Mouse (Mus musculus) olfactory bulb, adult 2 months (tissue): ENCODE data around the gene Aim2. TPM values are rescaled to one million over a fixed set of nuclear protein-coding genes. Genes with fewer than 3 reads are reported as not detected.

Experiments used
- H3K27ac ChIP-seq: fragments of 200-500 bp; 2 replicates; pipeline ENCODE4 v1.5.1; 2012; ENCODE audit warnings: low read depth, low read length; ENCODE audit not compliant: insufficient read depth
- H3K4me1 ChIP-seq: fragments of 200-500 bp; 2 replicates; pipeline ENCODE4 v1.6.1; 2012; ENCODE audit warnings: low read length; ENCODE audit not compliant: control insufficient read depth, insufficient read depth
- H3K4me3 ChIP-seq: fragments of 200-500 bp; 2 replicates; pipeline ENCODE4 v1.5.1; 2012; ENCODE audit warnings: mild to moderate bottlenecking, low read depth, low read length, moderate library complexity; ENCODE audit not compliant: insufficient read depth
- CTCF ChIP-seq: fragments of 200-500 bp; IDR thresholded peaks from 2 replicates; pipeline ENCODE4 v1.5.1; 2012; ENCODE audit warnings: low read depth, mild to moderate bottlenecking, low read length, moderate library complexity; ENCODE audit not compliant: insufficient read depth
- POLR2A ChIP-seq: fragments of 200-500 bp; IDR thresholded peaks from 2 replicates; pipeline ENCODE4 v1.6.1; 2012; ENCODE audit warnings: mild to moderate bottlenecking, low read depth, low read length, moderate library complexity; ENCODE audit not compliant: insufficient read depth
- WGBS: fragments of 180-500 bp; shearing (Covaris S2); methylation state at CpG from one replicate; pipeline ENCODE4 v1.1.7; 2018; 5-methylcytosine and 5-hydroxymethylcytosine counted together
- polyA plus RNA-seq: library from polyadenylated mRNA; stranded (reverse); fragments of >200 nt; gene quantifications from 2 replicates; pipeline ENCODE4 v1.2.4, GENCODE M21; 2012; ENCODE audit warnings: low replicate concordance; ENCODE audit not compliant: missing spikeins, insufficient read depth, insufficient read length

The Aim2 gene
- polyA plus RNA-seq, 1 experiment, result not detected

- WGBS, result 88% methylated on average over 5 of the region's 5 CpGs
Observed at GRCm38 (mm10) chr1:173404696-173405309, 54.1 kb downstream of the Aim2 start.

DNA sequence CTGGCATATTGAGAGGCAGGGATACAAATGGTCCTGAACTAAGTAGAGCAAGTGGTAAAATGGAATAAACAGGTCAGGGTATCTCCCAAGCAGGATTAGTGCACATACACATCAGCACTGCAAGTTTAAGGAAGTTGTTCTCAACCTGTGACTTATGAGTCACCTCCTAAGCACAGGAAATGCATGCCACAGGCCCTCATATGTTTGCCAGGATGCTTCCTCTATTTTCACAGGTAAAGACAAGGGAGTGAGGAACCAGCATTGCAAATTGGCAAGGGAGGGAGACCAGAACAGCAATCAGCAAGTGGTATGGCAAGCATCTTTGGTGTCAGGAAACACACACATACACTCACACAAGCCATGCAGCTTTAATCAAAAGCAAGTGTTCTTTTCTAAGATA, 58.4 kb downstream of the Aim2 start:
- H3K27ac ChIP-seq, result no peak overlapping the region
- H3K4me1 ChIP-seq, result no peaks in the 10 kb centered on the region
- TF ChIP-seq POLR2A, result no peak
- TF ChIP-seq CTCF, result no peak
- no peak overlapping the region for H3K4me3 ChIP-seq

More at GRCm38 (mm10) chr1:173404696-173405309, 54.1 kb downstream of the Aim2 start:
- no peaks in the 10 kb centered on the region for H3K4me1 ChIP-seq
- TF ChIP-seq POLR2A (no peak), CTCF (no peak)
- no peak overlapping the region for H3K27ac ChIP-seq
- no peak overlapping the region for H3K4me3 ChIP-seq

- Histone ChIP-seq H3K4me3 (no peak overlapping the region), H3K27ac (no peak overlapping the region), H3K4me1 (no peaks in the 10 kb centered on the region)
- TF ChIP-seq POLR2A (no peak), CTCF (no peak)
- 53% methylated on average over 4 of the region's 4 CpGs for WGBS
Observed at GRCm38 (mm10) chr1:173411863-173412262, 61.2 kb downstream of the Aim2 start.

- WGBS, result 49% methylated on average over 3 of the region's 3 CpGs
- H3K4me1 ChIP-seq, result no peaks in the 10 kb centered on the region
Observed at GRCm38 (mm10) chr1:173414631-173415030, 64.0 kb downstream of the Aim2 start.

DNA sequence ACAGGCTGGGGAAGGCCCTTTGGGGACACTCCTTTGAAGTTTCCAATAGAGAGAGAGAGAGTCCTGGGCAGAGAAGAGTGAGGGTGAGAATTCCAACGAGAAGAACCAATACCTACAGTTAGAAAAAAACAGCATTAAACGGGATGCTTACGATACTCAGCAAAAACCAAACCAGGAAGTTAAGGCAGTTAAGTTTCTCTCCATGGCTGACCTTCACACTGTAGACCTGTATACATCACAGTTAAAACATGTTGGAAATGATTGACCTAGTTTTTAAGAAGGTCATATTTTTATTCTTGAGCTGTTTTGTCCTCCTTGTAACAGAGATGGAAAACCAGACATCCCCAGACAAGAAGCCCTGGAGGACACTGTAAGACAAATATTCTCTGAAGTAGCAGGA, 67.8 kb downstream of the Aim2 start:
- H3K4me3 ChIP-seq, result no peak overlapping the region
- H3K27ac ChIP-seq, result no peak overlapping the region
- no peaks in the 10 kb centered on the region for H3K4me1 ChIP-seq
- 87% methylated on average over 3 of the region's 3 CpGs for WGBS
- TF ChIP-seq POLR2A (no peak), CTCF (no peak)

More at GRCm38 (mm10) chr1:173414631-173415030, 64.0 kb downstream of the Aim2 start:
- Histone ChIP-seq H3K4me3 (no peak overlapping the region), H3K27ac (no peak overlapping the region)
- TF ChIP-seq CTCF, result no peak
- no peak for TF ChIP-seq POLR2A

- H3K27ac ChIP-seq, result no peak overlapping the region
- H3K4me3 ChIP-seq, result no peak overlapping the region
- 88% methylated on average over 1 of the region's 1 CpGs for WGBS
- TF ChIP-seq CTCF (no peak), POLR2A (no peak)
- H3K4me1 ChIP-seq, result no peaks in the 10 kb centered on the region
Observed at GRCm38 (mm10) chr1:173418936-173419621, 68.4 kb downstream of the Aim2 start.

GRCm38 (mm10) chr1:173420374-173420773, 69.7 kb downstream of the Aim2 start:
- Histone ChIP-seq H3K4me1 (no peaks in the 10 kb centered on the region), H3K27ac (no peak overlapping the region), H3K4me3 (no peak overlapping the region)
- TF ChIP-seq CTCF (no peak), POLR2A (no peak)
- 86% methylated on average over 6 of the region's 6 CpGs for WGBS

- no peak for TF ChIP-seq POLR2A
- TF ChIP-seq CTCF, result no peak
- Histone ChIP-seq H3K27ac (no peak overlapping the region), H3K4me3 (no peak overlapping the region), H3K4me1 (no peaks in the 10 kb centered on the region)
- WGBS, result 79% methylated on average over 2 of the region's 2 CpGs
Observed at GRCm38 (mm10) chr1:173426345-173426744, 75.7 kb downstream of the Aim2 start.

- TF ChIP-seq POLR2A (no peak), CTCF (no peak)
- H3K4me3 ChIP-seq, result no peak overlapping the region
- WGBS, result 82% methylated on average over 8 of the region's 8 CpGs
- no peak overlapping the region for H3K27ac ChIP-seq
- H3K4me1 ChIP-seq, result no peaks in the 10 kb centered on the region
Observed at GRCm38 (mm10) chr1:173427385-173427784, 76.7 kb downstream of the Aim2 start.
